Mouse (Mus musculus) kidney, embryonic 14.5 days (tissue): ENCODE measurements at regions not wholly inside any gene's neighbourhood (a gene's known extent, or its start where the extent isn't known, plus 50 kb on each side); places are given as distances from the start of the nearest gene placed in this dataset.
"Not testable (repeated sequence)": the region's sequence is repeated elsewhere in the genome, so short reads cannot be mapped to it uniquely, and the experiment has no call there.

ENCODE experiments used
- ATAC-seq: fragments of 200-750 bp; cut with Nextera tagmentation; 2 replicates; pipeline ENCODE4 v1.8.0; 2017; ENCODE audit warnings: moderate number of reproducible peaks, mild to moderate bottlenecking, moderate TSS enrichment, moderate library complexity; ENCODE audit not compliant: low FRiP score, low TSS enrichment
- H3K27ac ChIP-seq: fragments of 300-500 bp; sonication (generic); 2 replicates; pipeline ENCODE4 v1.5.1; 2014; ENCODE audit warnings: low read depth, mild to moderate bottlenecking, low read length, moderate library complexity, mixed read lengths
- H3K27me3 ChIP-seq: fragments of 300-500 bp; sonication (generic); 2 replicates; pipeline ENCODE4 v1.6.1; 2014; ENCODE audit warnings: mild to moderate bottlenecking, low read length; ENCODE audit not compliant: control insufficient read depth, insufficient read depth
- H3K36me3 ChIP-seq: fragments of 300-500 bp; sonication (generic); 2 replicates; pipeline ENCODE4 v1.6.1; 2014; ENCODE audit warnings: low read length, mixed read lengths; ENCODE audit not compliant: control insufficient read depth, insufficient read depth
- H3K4me1 ChIP-seq: fragments of 300-500 bp; sonication (generic); 2 replicates; pipeline ENCODE4 v1.6.1; 2014; ENCODE audit warnings: low read length, mixed read lengths; ENCODE audit not compliant: control insufficient read depth, insufficient read depth
- H3K4me2 ChIP-seq: fragments of 300-500 bp; sonication (generic); replicated peaks from 2 replicates; pipeline ENCODE4 v1.6.1; 2014; ENCODE audit warnings: low read depth, mild to moderate bottlenecking, low read length
- H3K4me3 ChIP-seq: fragments of 300-500 bp; sonication (generic); 2 replicates; pipeline ENCODE4 v1.5.1; 2014; ENCODE audit warnings: mild to moderate bottlenecking, low read length
- H3K9ac ChIP-seq: fragments of 300-500 bp; sonication (generic); 2 replicates; pipeline ENCODE4 v1.6.1; 2014; ENCODE audit warnings: low read depth, mild to moderate bottlenecking, low read length, moderate library complexity
- H3K9me3 ChIP-seq: fragments of 300-500 bp; sonication (generic); 2 replicates; pipeline ENCODE4 v1.6.1; 2016; ENCODE audit warnings: low read length; ENCODE audit not compliant: control insufficient read depth
- WGBS: fragments of 180-500 bp; shearing (Covaris S2); extraction: QIAGEN DNeasy Blood & Tissue Kit; methylation state at CpG from one replicate; pipeline ENCODE4 v1.1.7; 2014; 5-methylcytosine and 5-hydroxymethylcytosine counted together

DNA sequence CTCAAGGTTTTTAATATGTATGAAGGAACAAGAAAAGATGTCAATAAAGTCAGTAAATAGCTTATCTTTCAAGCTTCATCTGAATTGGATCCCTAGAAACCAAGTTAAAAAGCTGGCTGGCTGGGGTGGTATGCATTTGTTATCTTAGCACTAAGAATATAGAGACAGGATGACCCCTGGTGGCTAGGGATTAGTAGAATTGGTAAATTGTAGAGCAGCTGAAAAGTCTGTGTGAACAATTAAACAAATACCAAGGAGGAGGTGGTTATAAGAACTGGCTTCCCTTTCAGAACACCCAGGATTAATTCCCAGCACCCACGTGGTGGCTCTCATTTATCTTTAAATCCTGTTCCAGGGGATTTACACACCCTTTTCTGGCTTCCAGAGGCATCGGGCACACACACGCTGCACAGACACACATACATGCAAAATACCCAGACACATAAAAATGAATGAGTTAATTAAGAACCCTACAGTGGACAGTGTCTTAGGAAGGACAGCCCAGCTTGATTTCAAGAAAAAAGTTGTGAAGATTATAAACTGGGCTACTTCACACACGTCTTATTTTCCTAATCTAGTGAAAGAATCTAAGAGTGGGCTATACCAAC, 170.5 kb downstream of the Pdzph1 start:
- Histone ChIP-seq H3K9ac (no peak overlapping the region), H3K27ac (no peak overlapping the region), H3K4me3 (no peak overlapping the region), H3K27me3 (no peaks in the 10 kb centered on the region), H3K9me3 (no peaks in the 10 kb centered on the region), H3K4me2 (no peak overlapping the region), H3K36me3 (no peaks in the 10 kb centered on the region), H3K4me1 (no peaks in the 10 kb centered on the region)
- WGBS, result 65% methylated on average over 4 of the region's 4 CpGs
- ATAC-seq, result no peak

DNA sequence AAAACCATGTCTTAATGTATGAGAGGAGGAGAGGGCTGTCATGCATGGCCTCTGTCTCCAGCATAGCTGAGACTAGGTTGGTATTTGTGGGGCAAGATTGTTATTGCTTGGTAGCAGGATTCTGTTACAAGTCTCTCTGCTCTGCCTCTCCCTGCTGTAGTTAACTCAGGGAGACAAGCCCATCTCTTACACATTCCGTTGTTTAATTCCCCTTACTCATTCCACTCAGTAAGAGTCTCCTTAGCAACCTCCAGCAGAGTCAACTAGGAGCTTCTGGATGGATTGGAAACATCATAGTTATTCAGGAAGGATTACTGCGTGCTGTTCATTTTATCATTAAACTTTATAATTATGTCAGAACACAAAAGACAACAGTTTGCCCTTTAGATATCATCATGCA, 171.8 kb downstream of the Pdzph1 start:
- no peak overlapping the region for H3K9ac ChIP-seq
- H3K9me3 ChIP-seq, result no peaks in the 10 kb centered on the region
- 84% methylated on average over 2 of the region's 2 CpGs for WGBS
- no peak for ATAC-seq
- H3K4me3 ChIP-seq, result no peak overlapping the region
- no peak overlapping the region for H3K27ac ChIP-seq
- H3K36me3 ChIP-seq, result no peaks in the 10 kb centered on the region
- no peaks in the 10 kb centered on the region for H3K27me3 ChIP-seq
- H3K4me1 ChIP-seq, result no peaks in the 10 kb centered on the region
- H3K4me2 ChIP-seq, result no peak overlapping the region

DNA sequence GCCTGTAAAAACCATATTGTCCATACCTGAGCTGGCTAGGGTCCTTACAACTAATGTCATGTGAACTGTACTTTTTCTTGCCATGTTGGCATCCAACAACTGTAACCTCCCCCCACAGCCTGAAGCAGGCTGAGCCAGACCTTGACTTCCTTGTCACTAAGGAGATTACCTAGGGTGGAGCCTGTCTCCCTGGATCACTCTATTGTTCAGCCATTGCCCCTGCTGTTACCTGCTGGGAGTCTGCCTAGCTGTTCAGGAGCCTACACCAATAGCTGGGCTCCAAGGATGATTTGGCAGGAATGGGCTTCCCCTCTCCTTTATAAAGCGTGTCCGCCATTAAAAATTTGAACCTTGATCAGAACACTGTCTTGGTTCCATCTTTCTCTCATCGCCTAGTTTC, 215.7 kb downstream of the Pdzph1 start:
- H3K27ac ChIP-seq, ATAC-seq, H3K9ac ChIP-seq, H3K36me3 ChIP-seq, H3K4me3 ChIP-seq, H3K4me1 ChIP-seq, H3K27me3 ChIP-seq, H3K4me2 ChIP-seq, H3K9me3 ChIP-seq: not testable (repeated sequence)
- WGBS, result 80% methylated on average over 3 of the region's 3 CpGs

DNA sequence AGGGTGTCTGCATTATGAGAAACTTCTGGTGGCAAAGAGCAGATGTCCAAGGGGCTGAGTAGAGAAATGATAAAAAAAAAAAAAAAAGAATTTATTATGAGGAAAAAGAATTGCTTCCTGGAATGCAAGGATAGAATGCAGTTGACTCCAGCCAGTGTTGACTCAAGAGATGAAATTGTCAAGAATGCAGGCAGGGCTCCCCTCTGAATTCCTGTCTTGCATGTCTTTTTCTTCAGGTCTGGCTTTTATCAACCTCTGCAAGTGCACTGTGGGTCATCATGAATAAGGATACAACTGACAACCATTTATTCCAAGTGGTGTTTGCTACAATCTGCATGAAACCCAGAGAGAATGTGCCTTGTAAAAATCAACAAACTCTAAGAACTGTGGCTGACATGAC, 217.6 kb downstream of the Pdzph1 start:
- H3K36me3 ChIP-seq, result no peaks in the 10 kb centered on the region
- H3K4me1 ChIP-seq, result no peaks in the 10 kb centered on the region
- no peaks in the 10 kb centered on the region for H3K27me3 ChIP-seq
- H3K4me2 ChIP-seq, result no peak overlapping the region
- no peak for ATAC-seq
- H3K9ac ChIP-seq, result no peak overlapping the region
- no peaks in the 10 kb centered on the region for H3K9me3 ChIP-seq
- no peak overlapping the region for H3K27ac ChIP-seq
- no peak overlapping the region for H3K4me3 ChIP-seq

DNA sequence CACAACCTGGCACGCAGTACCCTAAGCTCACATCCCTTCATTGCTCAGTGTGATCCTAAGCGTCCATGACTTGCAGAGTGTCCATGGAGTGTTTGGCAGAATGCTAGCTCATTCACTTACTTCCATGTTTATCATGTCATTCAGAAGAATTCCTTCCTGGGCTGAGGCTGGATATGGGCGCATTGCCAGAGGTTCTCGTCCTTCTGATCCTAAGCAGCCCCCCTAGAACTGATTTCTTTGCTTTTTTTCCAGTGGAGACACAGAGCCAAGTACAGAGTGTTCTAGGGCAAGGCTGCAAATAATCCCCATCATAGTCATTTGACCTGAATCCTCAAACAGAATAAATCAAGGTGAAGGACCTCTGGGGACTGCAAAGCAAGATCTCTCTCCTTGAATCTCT, 226.0 kb downstream of the Pdzph1 start:
- WGBS, result 76% methylated on average over 4 of the region's 4 CpGs
- no peaks in the 10 kb centered on the region for H3K4me1 ChIP-seq
- no peak for ATAC-seq
- no peaks in the 10 kb centered on the region for H3K27me3 ChIP-seq
- H3K9me3 ChIP-seq, result no peaks in the 10 kb centered on the region
- no peak overlapping the region for H3K4me3 ChIP-seq
- H3K9ac ChIP-seq, result no peak overlapping the region
- no peaks in the 10 kb centered on the region for H3K36me3 ChIP-seq
- H3K27ac ChIP-seq, result no peak overlapping the region
- H3K4me2 ChIP-seq, result no peak overlapping the region

DNA sequence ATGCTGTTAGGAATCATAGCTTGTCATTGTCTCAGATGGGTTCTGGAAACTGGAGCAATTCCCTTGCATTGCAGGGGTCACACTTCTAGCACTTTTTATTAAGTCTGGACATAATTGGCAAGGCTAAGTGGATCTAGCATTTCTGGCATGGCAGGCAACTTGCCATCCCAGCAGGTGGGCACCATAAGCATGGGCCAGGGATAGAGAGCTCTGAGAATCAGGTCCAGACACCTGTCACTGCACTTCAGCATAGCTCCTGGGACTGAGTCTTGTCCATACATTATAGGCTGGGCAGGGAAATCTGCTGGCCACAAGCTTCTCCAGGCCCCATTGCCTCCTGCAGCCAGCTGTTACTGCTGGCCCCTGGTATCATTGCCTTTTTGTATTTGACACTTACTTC, 242.2 kb downstream of the Pdzph1 start:
- H3K9ac ChIP-seq, result no peak overlapping the region
- H3K27me3 ChIP-seq, result no peaks in the 10 kb centered on the region
- H3K36me3 ChIP-seq, result no peaks in the 10 kb centered on the region
- ATAC-seq, result no peak
- no peak overlapping the region for H3K27ac ChIP-seq
- no peak overlapping the region for H3K4me3 ChIP-seq
- no peaks in the 10 kb centered on the region for H3K9me3 ChIP-seq
- H3K4me2 ChIP-seq, result no peak overlapping the region
- H3K4me1 ChIP-seq, result no peaks in the 10 kb centered on the region

DNA sequence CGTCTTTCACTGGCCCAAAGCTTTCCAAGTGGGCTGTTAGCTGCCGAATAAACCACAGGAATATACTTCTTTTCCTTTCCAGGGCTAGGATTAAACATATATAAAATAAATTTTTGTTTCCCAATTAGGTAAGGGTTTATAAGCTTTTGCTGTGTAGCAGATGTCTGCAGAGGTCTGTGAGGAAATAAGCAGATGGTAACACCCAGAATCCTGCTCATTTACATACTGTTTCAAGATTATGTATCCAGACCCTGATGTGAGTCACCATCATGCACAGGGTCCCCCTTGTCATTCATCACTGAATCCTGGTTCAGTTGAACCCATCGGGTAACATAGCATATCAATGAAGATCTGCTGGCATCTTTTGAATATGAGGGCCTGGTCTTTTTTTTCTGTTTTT, 242.9 kb downstream of the Pdzph1 start:
- ATAC-seq, result no peak
- Histone ChIP-seq H3K36me3 (no peaks in the 10 kb centered on the region), H3K9me3 (no peaks in the 10 kb centered on the region), H3K4me3 (no peak overlapping the region), H3K9ac (no peak overlapping the region), H3K27ac (no peak overlapping the region), H3K4me2 (no peak overlapping the region), H3K27me3 (no peaks in the 10 kb centered on the region), H3K4me1 (no peaks in the 10 kb centered on the region)
- 92% methylated on average over 3 of the region's 3 CpGs for WGBS

DNA sequence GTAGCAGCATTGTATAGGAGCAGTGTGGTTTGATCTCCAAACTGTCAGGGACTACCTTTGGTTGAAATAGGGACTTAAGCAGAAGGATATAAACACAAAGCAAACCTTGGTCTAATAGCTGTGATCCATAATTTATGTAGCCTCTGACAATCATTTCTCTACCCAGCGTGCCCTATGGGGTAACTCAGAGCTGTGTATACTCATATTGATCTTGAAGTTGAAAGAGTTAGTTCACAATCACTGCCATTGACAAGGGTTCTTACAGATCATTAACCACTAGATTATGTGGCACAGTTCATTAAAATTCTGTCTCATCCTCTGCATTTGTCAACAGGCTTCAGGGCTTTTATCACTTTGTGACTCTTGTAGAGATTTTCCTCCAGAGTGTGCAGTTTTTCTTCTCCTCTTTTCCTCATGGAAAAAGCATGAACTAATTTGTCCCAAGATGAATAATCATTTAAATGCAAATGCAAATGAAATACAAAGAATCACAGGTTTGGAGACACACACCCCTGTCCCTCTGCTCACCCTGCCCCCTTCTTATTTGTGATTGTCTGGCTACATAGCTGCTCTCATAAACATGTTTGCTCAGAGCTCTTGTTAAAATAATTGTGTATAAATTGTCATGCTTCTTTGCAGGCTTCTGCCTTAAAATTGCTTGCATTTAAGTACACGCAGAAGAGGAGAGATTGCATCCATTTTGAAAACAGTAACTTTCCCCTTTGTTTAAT, 280.3 kb downstream of the Pdzph1 start:
- H3K27ac ChIP-seq, result no peak overlapping the region
- H3K4me3 ChIP-seq, result no peak overlapping the region
- H3K36me3 ChIP-seq, result no peaks in the 10 kb centered on the region
- H3K4me1 ChIP-seq, result no peaks in the 10 kb centered on the region
- no peaks in the 10 kb centered on the region for H3K9me3 ChIP-seq
- no peaks in the 10 kb centered on the region for H3K27me3 ChIP-seq
- ATAC-seq, result no peak
- WGBS, result 75% methylated on average over 2 of the region's 2 CpGs
- H3K9ac ChIP-seq, result no peak overlapping the region
- no peak overlapping the region for H3K4me2 ChIP-seq

DNA sequence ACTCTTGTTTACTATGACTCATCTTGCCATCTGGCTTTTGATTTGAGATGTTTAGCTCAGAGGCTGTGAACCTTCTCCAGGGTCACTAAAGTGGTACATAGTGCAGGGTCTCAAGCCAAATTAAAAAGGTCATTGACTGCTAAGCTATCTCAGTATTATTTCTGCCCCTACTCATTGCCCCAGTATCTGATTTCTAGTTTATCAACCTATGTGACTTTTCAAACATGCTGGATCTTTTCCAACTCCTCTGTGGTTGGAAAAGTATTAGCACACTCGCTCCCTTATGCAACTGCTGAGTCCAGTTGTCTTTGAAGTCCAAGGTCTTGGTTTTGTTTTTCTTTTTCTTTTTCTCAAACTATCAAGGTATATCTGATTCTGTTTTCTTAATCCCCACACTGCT, 301.0 kb downstream of the Pdzph1 start:
- Histone ChIP-seq H3K4me1 (no peaks in the 10 kb centered on the region), H3K27ac (no peak overlapping the region), H3K9me3 (no peaks in the 10 kb centered on the region), H3K9ac (no peak overlapping the region), H3K4me2 (no peak overlapping the region), H3K4me3 (no peak overlapping the region), H3K27me3 (no peaks in the 10 kb centered on the region), H3K36me3 (no peaks in the 10 kb centered on the region)
- WGBS, result 76% methylated on average over 1 of the region's 1 CpGs
- ATAC-seq, result no peak
